Mouse (Mus musculus): ENCODE results near the gene Emilin1.

Gene Emilin1

DNA sequence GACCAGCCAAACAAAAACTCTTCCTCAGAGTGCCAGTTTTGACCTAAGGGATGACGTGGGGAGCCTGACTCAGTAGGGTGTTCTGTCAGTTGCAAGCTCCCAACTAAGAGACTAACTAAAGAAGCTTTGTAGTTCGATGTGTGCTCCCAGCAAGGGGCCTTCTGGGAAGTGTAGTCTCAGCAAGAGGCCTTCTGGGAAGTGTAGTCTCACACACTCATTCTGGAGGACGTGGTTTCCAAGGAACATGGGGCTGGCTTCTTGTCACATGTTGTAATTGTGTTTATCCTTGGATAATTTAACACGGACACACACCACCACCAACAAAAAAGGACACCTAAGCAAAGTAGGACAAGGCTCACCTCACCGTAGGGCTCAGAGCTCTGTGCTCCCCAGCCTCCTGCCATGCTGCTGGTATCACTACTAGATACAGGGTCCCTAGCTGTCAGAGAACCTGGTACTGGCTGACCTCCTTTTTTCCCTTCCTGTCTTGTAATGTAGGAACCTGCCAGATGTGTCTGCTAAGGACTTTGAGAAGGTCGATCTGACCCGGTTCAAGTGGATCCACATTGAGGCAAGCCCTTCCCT, 14.8 kb downstream of the Emilin1 start:
- DNase-seq, result no peak

DNA sequence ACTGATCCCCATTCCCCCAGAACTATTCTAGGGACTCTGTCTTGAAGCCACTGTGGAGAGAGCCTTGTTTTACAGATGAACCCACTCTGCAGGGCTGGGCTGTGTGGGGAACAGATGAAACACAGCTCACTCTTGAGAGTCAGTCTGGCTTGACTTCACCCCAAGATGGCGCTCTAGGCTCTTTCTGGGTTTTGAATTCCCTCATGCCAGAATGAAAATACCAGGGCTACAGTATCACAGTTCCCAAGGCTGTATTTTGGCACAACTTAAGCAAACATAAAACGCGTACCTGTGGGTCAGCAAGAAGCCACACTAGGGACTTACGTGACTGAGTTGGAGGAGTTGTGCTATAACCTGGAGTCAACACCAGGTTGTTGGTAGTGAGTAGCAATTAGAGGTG, 16.9 kb downstream of the Emilin1 start:
- DNase-seq, result peak in 1 of 2 experiments; percentile 63

- no peak for DNase-seq
These were observed 17.6 kb downstream of the Emilin1 start for GRCm38 (mm10) chr5:30930846-30931245.

GRCm38 (mm10) chr5:30931378-30931777, 18.2 kb downstream of the Emilin1 start:
- no peak for DNase-seq

DNA sequence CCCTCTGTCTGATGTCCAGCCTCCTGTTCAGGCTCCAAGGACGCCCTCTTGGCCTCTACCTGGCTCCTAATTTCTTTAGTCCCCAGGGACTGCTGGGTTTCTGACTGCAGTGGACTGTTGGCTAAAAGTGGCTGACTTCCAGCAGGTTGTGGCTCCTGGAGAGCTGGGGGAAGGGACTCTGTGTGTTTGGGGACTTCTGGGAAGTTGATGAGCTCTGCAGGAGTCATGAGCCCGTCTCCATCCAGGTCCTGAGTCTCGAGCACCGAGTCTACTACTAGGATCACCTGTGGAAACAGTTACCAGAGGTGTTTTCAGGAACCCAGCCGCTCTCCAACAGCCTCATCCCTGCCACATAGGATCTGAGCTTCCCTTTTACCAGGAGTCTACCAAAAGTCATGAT, 20.5 kb downstream of the Emilin1 start:
- DNase-seq, result no peak

DNA sequence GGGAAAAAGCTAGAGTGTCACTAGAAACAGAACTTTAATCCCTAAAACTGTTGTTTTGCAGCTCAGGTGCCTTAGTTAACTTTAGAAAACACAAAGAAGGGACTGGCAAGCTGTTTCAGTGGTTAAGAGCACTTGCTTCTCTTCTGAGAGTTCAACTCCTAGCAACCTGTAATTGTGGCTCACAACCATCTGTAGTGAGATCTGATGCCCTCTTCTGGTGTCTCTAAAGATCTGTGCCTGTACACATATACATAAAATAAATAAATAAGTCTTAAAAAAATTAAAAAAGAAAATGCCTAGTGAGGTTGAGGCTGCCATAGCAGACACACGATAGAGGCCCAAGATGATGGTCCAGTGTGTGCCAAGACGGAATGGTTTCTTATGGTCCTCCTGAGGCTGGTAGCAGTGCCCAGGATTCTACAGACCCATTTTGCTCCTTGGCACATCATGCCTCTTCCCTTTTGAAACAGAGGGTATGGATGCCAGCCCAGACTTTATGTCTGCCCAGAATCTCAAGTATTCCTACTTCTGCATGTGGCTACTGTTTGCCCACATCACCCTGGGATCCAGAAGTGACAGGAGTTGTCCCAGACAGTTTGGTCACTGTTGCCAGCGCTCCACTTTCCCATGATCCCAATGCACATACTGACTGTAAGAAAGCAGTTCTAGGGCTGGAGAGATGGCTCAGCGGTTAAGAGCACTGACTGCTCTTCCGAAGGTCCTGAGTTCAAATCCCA, 21.7 kb downstream of the Emilin1 start:
- DNase-seq, result no peak

GRCm38 (mm10) chr5:30943004-30943403, 29.8 kb downstream of the Emilin1 start:
- no peak for DNase-seq

DNA sequence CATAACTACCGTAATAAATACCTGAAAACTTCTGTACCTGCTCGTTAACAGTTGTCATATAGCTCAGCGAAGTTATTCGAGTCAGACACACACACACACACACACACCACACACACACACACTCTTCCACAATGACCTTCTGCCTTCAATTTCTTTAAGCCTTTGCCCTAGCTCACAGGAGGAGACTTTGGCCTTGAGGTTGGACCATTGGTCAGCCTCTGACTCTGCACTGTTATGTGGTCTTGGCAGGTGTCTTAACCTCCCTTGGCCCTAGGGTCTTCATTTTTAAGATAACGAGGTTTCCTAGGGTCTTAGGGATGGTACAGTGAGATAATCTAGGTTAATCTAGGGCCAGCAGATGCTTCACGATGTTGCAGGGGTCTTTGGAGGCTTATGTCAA, 31.1 kb downstream of the Emilin1 start:
- DNase-seq, result no peak

DNA sequence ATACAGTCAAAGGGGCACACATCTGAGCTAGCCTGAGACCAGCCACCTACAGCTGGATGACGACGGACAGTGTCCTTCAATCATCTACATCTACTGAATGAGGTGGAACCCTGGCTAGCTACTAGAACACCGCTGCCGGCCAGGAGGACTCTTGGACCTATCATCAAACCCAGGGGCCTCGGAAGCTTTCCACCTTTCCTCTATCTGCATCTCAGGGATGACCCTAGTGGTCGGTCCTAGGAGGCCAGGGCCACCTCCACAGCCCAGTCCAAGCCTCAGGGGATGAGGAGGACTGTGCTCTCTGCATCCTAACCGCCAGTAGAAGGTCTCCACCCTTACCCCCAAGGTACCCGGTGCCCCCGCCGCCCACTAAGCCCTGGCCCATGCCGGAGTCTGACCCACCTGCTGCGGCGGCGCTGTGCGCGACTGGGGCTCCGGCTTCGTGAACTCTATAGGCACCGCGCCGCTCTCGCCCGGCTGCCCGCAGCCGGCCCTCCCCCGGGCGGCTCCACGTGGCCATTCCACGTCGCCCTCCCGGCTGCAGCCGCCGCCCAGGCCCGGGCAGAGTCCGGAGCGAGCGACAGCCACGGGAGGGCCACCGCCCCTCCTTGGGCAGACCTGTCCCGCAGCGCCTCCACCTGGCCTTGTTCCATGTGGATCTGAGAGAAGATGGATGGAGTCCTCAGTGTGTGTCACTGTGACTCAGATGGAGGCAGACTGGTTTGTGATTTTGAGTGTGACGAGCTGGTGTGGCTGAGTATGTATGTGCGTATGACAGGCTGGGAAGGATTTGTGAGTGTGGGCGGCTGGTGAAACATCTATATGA, 32.0 kb downstream of the Emilin1 start, which contains the start of gene Cgref1:
TSS of gene Cgref1 (minus strand) at position 636 of the 826 bp plus-strand sequence.
- DNase-seq, result no peak

DNA sequence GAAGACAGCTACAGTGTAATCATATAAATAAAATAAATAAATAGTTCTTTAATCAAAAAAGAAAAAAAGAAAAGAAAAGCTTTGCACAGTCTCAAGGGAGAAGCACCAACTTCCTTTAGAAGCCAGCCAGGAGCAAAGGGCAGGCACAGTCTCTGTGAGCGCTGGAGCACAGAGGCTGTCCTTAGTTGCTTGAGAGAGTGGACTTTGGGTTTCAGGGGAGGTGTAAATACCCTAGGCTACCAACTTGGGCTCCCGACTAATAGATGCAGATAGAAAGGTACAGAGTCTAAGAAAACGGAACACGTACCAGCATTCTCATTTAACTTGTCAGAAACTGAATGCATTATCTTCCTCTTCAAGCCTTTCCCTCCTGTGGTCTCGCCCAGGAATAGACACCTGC, 35.4 kb downstream of the Emilin1 start:
- DNase-seq, result no peak

- DNase-seq, result peak; percentile 84 to 91
These were observed 36.6 kb downstream of the Emilin1 start for GRCm38 (mm10) chr5:30949654-30950326.

- DNase-seq, result no peak
These were observed 37.2 kb downstream of the Emilin1 start for GRCm38 (mm10) chr5:30950451-30950850.

DNA sequence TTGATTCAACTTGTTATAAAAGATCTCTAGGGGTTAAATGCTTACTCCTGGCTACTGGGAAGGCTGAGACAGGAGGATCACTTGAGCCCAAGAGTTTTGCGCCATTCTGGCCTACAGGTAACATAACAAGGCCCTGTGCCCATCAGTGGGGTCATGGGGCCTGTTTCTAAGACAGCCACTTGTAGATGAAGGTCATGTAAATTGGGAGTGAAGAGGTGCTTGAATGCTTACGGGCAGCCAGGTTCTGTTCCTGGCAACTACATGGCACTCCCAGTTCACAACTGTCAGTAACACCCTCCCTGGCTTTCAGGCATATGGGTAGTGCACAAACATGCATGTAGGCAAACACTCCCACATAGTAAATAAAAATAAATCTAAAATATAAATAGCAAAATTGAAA, 37.7 kb downstream of the Emilin1 start:
- no peak for DNase-seq

GRCm38 (mm10) chr5:30951706-30952105, 38.5 kb downstream of the Emilin1 start:
- DNase-seq, result no peak

GRCm38 (mm10) chr5:30952551-30952950, 39.3 kb downstream of the Emilin1 start:
- DNase-seq, result no peak

- no peak for DNase-seq
These were observed 40.9 kb downstream of the Emilin1 start for GRCm38 (mm10) chr5:30954065-30954464.

- no peak for DNase-seq
These were observed 41.4 kb downstream of the Emilin1 start for GRCm38 (mm10) chr5:30954556-30954955.

GRCm38 (mm10) chr5:30955751-30956150, 42.5 kb downstream of the Emilin1 start:
- DNase-seq, result no peak

DNA sequence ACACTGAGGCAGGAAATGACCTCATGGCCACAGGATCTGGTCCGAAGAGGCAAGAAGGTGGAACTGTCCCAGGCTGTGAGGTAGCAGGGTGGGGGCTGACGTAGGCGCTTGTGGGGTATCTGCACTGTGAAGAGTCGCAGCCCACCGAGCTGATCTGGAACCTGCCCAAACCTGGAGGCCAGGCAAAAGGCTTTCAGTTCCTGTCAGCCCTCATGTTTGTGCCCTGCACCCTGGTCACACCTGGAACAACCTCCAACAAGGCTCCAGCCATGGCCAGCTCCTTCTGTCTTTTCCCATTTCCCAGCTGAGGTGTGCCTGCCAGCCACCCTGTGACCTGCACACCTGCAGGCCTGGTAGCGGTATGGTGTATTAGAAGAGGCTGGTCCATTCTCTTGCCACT, 44.7 kb downstream of the Emilin1 start:
- DNase-seq, result no peak

DNA sequence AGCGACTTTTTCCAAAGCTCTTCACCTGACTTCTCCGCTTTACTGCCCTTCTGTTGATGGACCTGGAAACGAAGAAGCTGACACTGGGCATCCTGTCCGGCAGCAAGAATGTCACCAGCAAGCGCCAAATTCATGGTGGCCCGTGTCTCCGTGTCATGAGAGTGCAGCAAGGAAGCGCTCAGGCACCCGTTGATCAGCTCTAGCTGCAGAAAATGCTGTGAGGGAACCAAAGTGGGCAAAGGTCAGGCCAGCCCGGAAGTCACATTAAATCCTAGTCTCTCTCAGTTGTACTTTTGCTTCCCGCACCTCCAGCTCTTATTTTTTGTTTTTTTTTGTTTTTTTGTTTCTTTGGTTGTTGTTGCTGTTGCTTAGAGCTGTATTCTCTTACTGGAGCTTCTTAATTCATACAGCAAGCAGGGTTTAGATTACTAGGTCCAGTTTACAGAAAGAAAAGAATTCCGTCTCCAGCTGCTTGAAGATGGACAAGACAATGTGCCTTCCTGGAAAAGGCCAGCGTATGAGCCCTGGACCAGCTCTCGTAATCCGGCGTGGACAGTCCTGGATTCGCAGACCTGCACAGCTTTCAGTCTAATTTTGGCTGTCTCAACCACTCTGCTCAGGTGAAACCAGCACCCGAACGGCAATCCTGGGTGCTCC, 46.1 kb downstream of the Emilin1 start:
- DNase-seq, result no peak

- peak; percentile 97 to 98 for DNase-seq
These were observed 46.8 kb downstream of the Emilin1 start, which contains the start of gene Preb for GRCm38 (mm10) chr5:30959966-30960501. Gene Preb, minus strand, starts transcription at chr5:30960361.

DNA sequence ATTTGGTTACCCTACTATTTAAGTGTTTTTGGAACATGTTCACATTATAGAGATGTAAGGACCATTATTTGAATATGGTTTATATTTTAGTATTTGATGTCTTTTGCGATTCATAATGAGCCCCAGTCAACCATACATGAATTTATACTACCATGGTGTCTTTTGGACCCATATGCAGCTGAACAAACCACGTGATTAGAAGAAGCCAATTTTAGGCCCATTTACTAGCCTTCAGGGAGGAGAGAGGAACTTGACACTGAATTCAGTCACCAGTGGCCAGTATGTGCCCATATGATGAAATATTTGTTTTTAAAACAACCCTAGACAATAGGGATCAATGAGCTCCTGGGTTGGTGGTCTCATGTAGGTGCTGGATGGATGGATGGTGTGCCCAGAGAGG, 47.6 kb downstream of the Emilin1 start:
- no peak for DNase-seq
